In the genomic region with DNA sequence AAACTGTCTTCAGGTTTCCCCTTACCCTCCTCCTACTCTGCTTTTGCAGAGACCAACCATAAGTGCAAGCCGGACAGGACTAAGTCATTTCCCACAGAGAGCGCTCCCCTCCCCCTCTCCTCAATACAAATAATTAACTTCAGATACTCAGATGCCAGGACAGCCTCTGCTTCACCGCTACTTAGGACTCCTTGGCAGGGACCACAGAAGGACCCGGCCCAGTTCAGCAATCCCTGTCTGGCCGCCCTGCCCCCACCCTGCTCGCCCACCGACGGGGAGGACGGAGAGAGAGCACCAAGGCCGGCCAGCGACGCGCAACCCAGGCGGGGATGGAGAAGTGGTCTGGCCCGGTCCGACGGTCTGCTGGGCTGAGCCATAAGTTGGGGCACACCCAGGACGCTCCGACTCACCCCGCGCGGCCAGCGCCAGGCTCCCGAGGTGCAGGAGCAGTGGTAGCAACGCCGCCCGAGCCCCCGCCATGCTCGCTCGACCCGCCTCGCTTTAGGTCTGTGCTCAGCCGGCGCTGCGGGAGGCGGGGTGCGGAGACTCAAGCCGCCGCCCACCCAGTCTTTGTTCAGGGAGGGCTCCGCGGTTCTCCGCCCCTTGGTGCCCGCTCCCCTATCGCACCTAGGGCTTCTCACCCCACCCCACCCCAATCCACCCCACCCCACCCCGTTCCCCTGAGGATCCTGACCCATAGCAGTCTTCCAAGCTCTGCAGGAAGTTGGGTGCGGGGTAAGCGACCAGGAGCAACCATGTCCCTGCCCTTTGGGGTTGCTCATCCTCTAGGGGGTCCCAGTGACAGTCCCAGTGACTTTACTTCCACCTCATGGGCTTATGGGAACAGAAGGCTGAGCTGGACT, we compare ENCODE assay signal across 9 mouse cellular contexts. TPM values are rescaled to one million over a fixed set of nuclear protein-coding genes. Genes with fewer than 3 reads are reported as not detected.
A peak's percentile ranks its signal among the peaks of the same experiment; 100 is the strongest.
DNase-seq lines count a peak whose midpoint lies in the region; ATAC-seq and TF ChIP-seq lines count a peak whose summit lies in the region.
"Had no signal": no experiment of that assay in that cellular context is flagged by ENCODE, and none has a peak within 500 bp of the region (broad histone marks: within the 10 kb centered on the region; RNA-seq: fewer than 3 reads in every experiment).

Kcp (minus strand) TSS at position 506 of the 863 bp plus-strand sequence.

- no peak for TF ChIP-seq CTCF in heart, adult 2 months (IDR thresholded peaks at IDR 0.05)
- TF ChIP-seq CTCF in brain, embryonic 14.5 days (IDR thresholded peaks at IDR 0.05; ENCODE audit: borderline replicate concordance, extremely low read depth, insufficient read depth, insufficient read length): no peak
- TF ChIP-seq CTCF in heart, postnatal 0 days (IDR thresholded peaks at IDR 0.05; ENCODE audit: low read depth): no peak

- WGBS in heart, adult 2 months: 2% methylated on average over 47 of the region's 47 CpGs
- WGBS in heart, postnatal 0 days: 3% methylated on average over 37 of the region's 47 CpGs
- under 1% methylated on average over 46 of the region's 47 CpGs for WGBS in limb, embryonic 10.5 days
- 2% methylated on average over 44 of the region's 47 CpGs for WGBS in neural tube, embryonic 11.5 days

- peak within 1 kb of the TSS; percentile 50 for H3K4me3 ChIP-seq in heart, adult 2 months
- peak within 1 kb of the TSS; percentile 55 for H3K4me3 ChIP-seq in heart, postnatal 0 days (ENCODE audit: low read depth, low read length)
- peak within 1 kb of the TSS; percentile 80 for H3K4me3 ChIP-seq in limb, embryonic 10.5 days
- peak within 1 kb of the TSS; percentile 46 for H3K4me3 ChIP-seq in neural tube, embryonic 11.5 days (ENCODE audit: low read depth, low read length)

- no peaks in the 10 kb centered on the region for H3K79me2 ChIP-seq in heart, adult 2 months (replicated peaks; ENCODE audit: control insufficient read depth, insufficient read depth, low read length)

- H3K4me1 ChIP-seq in heart, adult 2 months (ENCODE audit: control insufficient read depth, insufficient read depth, low read length): no peaks in the 10 kb centered on the region; the same call in 1 of the 2 replicates
- H3K4me1 ChIP-seq in heart, postnatal 0 days (ENCODE audit: control insufficient read depth, insufficient read depth): peaks cover 18% of the 10 kb centered on the region; the same call in 1 of the 2 replicates
- H3K4me1 ChIP-seq in limb, embryonic 10.5 days: peaks cover 70% of the 10 kb centered on the region
- 0 out of 2 replicates have a peak, but pooled peaks cover under 1% of the 10 kb centered on the region for H3K4me1 ChIP-seq in neural tube, embryonic 11.5 days (ENCODE audit: control insufficient read depth, insufficient read depth, low read length)

- H3K27ac ChIP-seq in heart, adult 2 months: no peak within 1 kb of the TSS
- no peak within 1 kb of the TSS for H3K27ac ChIP-seq in heart, postnatal 0 days (ENCODE audit: low read depth)
- peak within 1 kb of the TSS; percentile 97 for H3K27ac ChIP-seq in limb, embryonic 10.5 days
- no peak within 1 kb of the TSS for H3K27ac ChIP-seq in neural tube, embryonic 11.5 days (ENCODE audit: low read depth, low read length)

- no peaks in the 10 kb centered on the region for H3K9me3 ChIP-seq in heart, postnatal 0 days (replicated peaks; ENCODE audit: control insufficient read depth, low read length)
- H3K9me3 ChIP-seq in limb, embryonic 10.5 days (replicated peaks): no peaks in the 10 kb centered on the region
- no peaks in the 10 kb centered on the region for H3K9me3 ChIP-seq in neural tube, embryonic 11.5 days (ENCODE audit: control insufficient read depth, low read length)
- H3K9me3 ChIP-seq: G1E had no signal

- peak; percentile 42 for ATAC-seq in heart, postnatal 0 days (ENCODE audit: insufficient read depth, low read depth)
- peak; percentile 53; the same call in 1 of the 2 replicates for ATAC-seq in neural tube, embryonic 11.5 days (ENCODE audit: insufficient read depth, low FRiP score, low TSS enrichment)
- no peak for ATAC-seq in cerebellum, adult (ENCODE audit: insufficient number of reproducible peaks, low FRiP score, low TSS enrichment)

- H3K36me3 ChIP-seq in heart, adult 2 months (ENCODE audit: control insufficient read depth, insufficient read depth, low read length): no peaks in the 10 kb centered on the region
- H3K36me3 ChIP-seq in heart, postnatal 0 days (replicated peaks; ENCODE audit: control insufficient read depth, insufficient read depth, low read length): no peaks in the 10 kb centered on the region
- peaks cover 28% of the 10 kb centered on the region for H3K36me3 ChIP-seq in limb, embryonic 10.5 days
- no peaks in the 10 kb centered on the region for H3K36me3 ChIP-seq in neural tube, embryonic 11.5 days (ENCODE audit: control insufficient read depth, insufficient read depth, low read length)
- H3K36me3 ChIP-seq: G1E had no signal

- intact Hi-C loops in heart, adult 2 months (cut with DNase I): no loop called here

- no peak for TF ChIP-seq EP300 in heart, adult 2 months (IDR thresholded peaks at IDR 0.05; ENCODE audit: insufficient read depth, low read depth, low read length)
- TF ChIP-seq EP300 in heart, postnatal 0 days (IDR thresholded peaks at IDR 0.05; ENCODE audit: low read depth): no peak

- peak; percentile 15 to 51 for DNase-seq in heart, adult 2 months
- DNase-seq in heart, adult 18-20 months: no peak
- DNase-seq in brain, embryonic 14.5 days (ENCODE audit: low read depth): no peak
- DNase-seq in heart, postnatal 0 days (ENCODE audit: low spot score): no peak
- peak; percentile 76 for DNase-seq in limb, embryonic 10.5 days (ENCODE audit: low spot score)
- peak; percentile 51 for DNase-seq in neural tube, embryonic 11.5 days (ENCODE audit: low spot score)
- DNase-seq in cerebellum, adult 8-10 months: no peak

- no peak for TF ChIP-seq POLR2A in heart, adult 2 months (IDR thresholded peaks at IDR 0.05; ENCODE audit: insufficient read depth, low read depth, low read length)
- no peak for TF ChIP-seq POLR2A in brain, embryonic 14.5 days (IDR thresholded peaks at IDR 0.05; ENCODE audit: borderline replicate concordance, extremely low read depth, insufficient read depth, insufficient read length, poor library complexity, severe bottlenecking)

- H3K27me3 ChIP-seq in heart, adult 2 months (ENCODE audit: control insufficient read depth, insufficient read depth, low read length): peaks cover 6% of the 10 kb centered on the region; the same call in 1 of the 2 replicates
- H3K27me3 ChIP-seq in heart, postnatal 0 days (ENCODE audit: control insufficient read depth, insufficient read depth, low read length): peaks cover 17% of the 10 kb centered on the region
- no peaks in the 10 kb centered on the region for H3K27me3 ChIP-seq in limb, embryonic 10.5 days (ENCODE audit: low read depth, poor library complexity, severe bottlenecking)
- peaks cover 23% of the 10 kb centered on the region; the same call in 1 of the 2 replicates for H3K27me3 ChIP-seq in neural tube, embryonic 11.5 days (ENCODE audit: control insufficient read depth, insufficient read depth, low read length)

- peak within 1 kb of the TSS; percentile 59 for H3K9ac ChIP-seq in heart, adult 2 months (ENCODE audit: low read depth, low read length)
- H3K9ac ChIP-seq in heart, postnatal 0 days (replicated peaks; ENCODE audit: low read depth, low read length): peak within 1 kb of the TSS; percentile 58
- peak within 1 kb of the TSS; percentile 63 for H3K9ac ChIP-seq in neural tube, embryonic 11.5 days (ENCODE audit: low read length)

- peak within 1 kb of the TSS; percentile 80 for H3K4me2 ChIP-seq in heart, postnatal 0 days (ENCODE audit: low read depth, low read length)
- peak within 1 kb of the TSS; percentile 59 for H3K4me2 ChIP-seq in neural tube, embryonic 11.5 days (ENCODE audit: low read depth)

RNA-seq across cellular contexts. Expression of gene Kcp, which starts in this region (rescaled TPM):
- 1 to 10 TPM; 2.3 to 3.0 TPM for total RNA-seq in heart, adult 2 months (2021)
- polyA plus RNA-seq in heart, adult 2 months (2012; rRNA removed): 8.5 and 9.8 TPM in 2 replicates
- 1 to 10 TPM; 2.6 to 3.1 TPM for total RNA-seq in heart, adult 18-20 months (2021)
- polyA plus RNA-seq in brain, embryonic 14.5 days (2012; rRNA removed): 35.4 and 48.3 TPM in 2 replicates
- 6.2 and 17.9 TPM in 2 replicates for total RNA-seq in heart, postnatal 0 days (2014; rRNA removed; ENCODE audit: low replicate concordance)
- 4.2 and 4.7 TPM in 2 replicates for polyA plus RNA-seq in heart, postnatal 0 days (2015; fragmentation: Nextera tagmentation; extraction: Ambion mirVana)
- polyA plus RNA-seq in limb, embryonic 10.5 days (2016; fragmentation: Nextera tagmentation; extraction: Ambion mirVana): 37.2 and 43.9 TPM in 2 replicates
- 11.8 and 13.1 TPM in 2 replicates for polyA plus RNA-seq in neural tube, embryonic 11.5 days (2014; fragmentation: Nextera tagmentation; extraction: Ambion mirVana)

Comparison
In these comparisons a context has a peak if more than half of its experiments do, and no peak if none do; other contexts are left out.
1. DNase-seq: peak in heart, adult 2 months (2 of 2), limb, embryonic 10.5 days (single experiment) and neural tube, embryonic 11.5 days (single experiment); none in heart, adult 18-20 months (0 of 2), brain, embryonic 14.5 days (single experiment), heart, postnatal 0 days (single experiment) and cerebellum, adult 8-10 months (single experiment).
2. Peak in every context shown above with its lines, with median percentiles within 50 percentile points of each other: H3K4me3 ChIP-seq and H3K9ac ChIP-seq.